Mouse (Mus musculus) limb, embryonic 11.5 days (tissue): ENCODE data around the gene Gcnt4. TPM values are rescaled to one million over a fixed set of nuclear protein-coding genes. Genes with fewer than 3 reads are reported as not detected.
"Not testable (repeated sequence)": the region's sequence is repeated elsewhere in the genome, so short reads cannot be mapped to it uniquely, and the experiment has no call there.

Source experiments
- ATAC-seq: fragments of 200-750 bp; cut with Nextera tagmentation; 2 replicates; pipeline ENCODE4 v1.8.0; 2017; ENCODE audit warnings: low read depth; ENCODE audit not compliant: insufficient number of reproducible peaks, low FRiP score, low TSS enrichment
- DNase-seq: peaks from one replicate; pipeline ENCODE4 v3.0.0-alpha.2; 2015; ENCODE audit warnings: low spot score
- H3K27ac ChIP-seq: fragments of 300-500 bp; sonication (generic); replicated peaks from 2 replicates; pipeline ENCODE4 v1.5.1; 2014; ENCODE audit warnings: low read depth, mild to moderate bottlenecking, low read length
- H3K27me3 ChIP-seq: fragments of 300-500 bp; sonication (generic); 2 replicates; pipeline ENCODE4 v1.6.1; 2014; ENCODE audit warnings: mild to moderate bottlenecking, low read length, mixed read lengths; ENCODE audit not compliant: control insufficient read depth, insufficient read depth
- H3K36me3 ChIP-seq: fragments of 300-500 bp; sonication (generic); 2 replicates; pipeline ENCODE4 v1.6.1; 2014; ENCODE audit warnings: mild to moderate bottlenecking, low read length, moderate library complexity, mixed read lengths; ENCODE audit not compliant: control insufficient read depth, insufficient read depth
- H3K4me1 ChIP-seq: fragments of 300-500 bp; sonication (generic); 2 replicates; pipeline ENCODE4 v1.6.1; 2014; ENCODE audit warnings: low read length, mixed read lengths; ENCODE audit not compliant: control insufficient read depth, insufficient read depth
- H3K4me2 ChIP-seq: fragments of 300-500 bp; sonication (generic); 2 replicates; pipeline ENCODE4 v1.6.1; 2014; ENCODE audit warnings: low read depth, mild to moderate bottlenecking, moderate library complexity; ENCODE audit not compliant: severe bottlenecking
- H3K4me3 ChIP-seq: fragments of 300-500 bp; sonication (generic); 2 replicates; pipeline ENCODE4 v1.5.1; 2014; ENCODE audit warnings: low read depth, low read length
- H3K9ac ChIP-seq: fragments of 300-500 bp; sonication (generic); 2 replicates; pipeline ENCODE4 v1.6.1; 2014; ENCODE audit warnings: mild to moderate bottlenecking, low read length
- H3K9me3 ChIP-seq: fragments of 300-500 bp; sonication (generic); 2 replicates; pipeline ENCODE4 v1.6.1; 2016; ENCODE audit warnings: low read length; ENCODE audit not compliant: control insufficient read depth
- WGBS: fragments of 180-500 bp; shearing (Covaris S2); extraction: QIAGEN DNeasy Blood & Tissue Kit; methylation state at CpG from one replicate; pipeline ENCODE4 v1.1.7; 2014; 5-methylcytosine and 5-hydroxymethylcytosine counted together
- polyA plus RNA-seq: library from polyadenylated mRNA; unstranded; fragments of >200 nt; fragmentation: Nextera tagmentation; extraction: Ambion mirVana; gene quantifications from 2 replicates; pipeline ENCODE4 v1.2.1, GENCODE M21; 2014

Gene Gcnt4
- polyA plus RNA-seq, 1 experiment from 2014 or later: 0.23 TPM

DNA sequence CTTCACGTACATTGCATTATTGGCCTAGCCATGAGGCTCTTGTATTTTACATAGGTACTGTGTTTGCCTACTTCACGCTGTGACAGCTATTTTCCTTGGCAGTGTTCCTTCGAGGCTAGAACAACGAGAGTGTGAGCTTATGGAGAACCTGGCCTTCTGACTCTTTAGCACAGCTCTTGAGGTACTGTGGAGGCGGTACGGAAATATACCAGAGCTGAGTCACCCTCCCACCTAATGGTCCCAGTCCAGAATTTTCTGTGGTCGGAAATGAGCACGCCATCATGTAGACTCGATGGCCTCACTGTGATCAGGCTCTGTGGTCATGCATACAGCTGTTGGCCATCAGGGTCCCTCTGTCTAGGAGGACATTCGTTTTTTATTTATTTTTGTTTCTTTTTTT, 15.2 kb downstream of the Gcnt4 start:
- 0 out of 2 replicates have a peak, but pooled peaks cover 2% of the 10 kb centered on the region for H3K4me1 ChIP-seq
- no peak overlapping the region for H3K4me2 ChIP-seq
- no peak overlapping the region for H3K4me3 ChIP-seq
- H3K36me3 ChIP-seq: no peaks in the 10 kb centered on the region
- no peaks in the 10 kb centered on the region for H3K9me3 ChIP-seq
- H3K27ac ChIP-seq: no peak overlapping the region
- no peak for ATAC-seq
- WGBS: 93% methylated on average over 10 of the region's 10 CpGs
- DNase-seq: no peak
- no peaks in the 10 kb centered on the region for H3K27me3 ChIP-seq
- H3K9ac ChIP-seq: no peak overlapping the region

DNA sequence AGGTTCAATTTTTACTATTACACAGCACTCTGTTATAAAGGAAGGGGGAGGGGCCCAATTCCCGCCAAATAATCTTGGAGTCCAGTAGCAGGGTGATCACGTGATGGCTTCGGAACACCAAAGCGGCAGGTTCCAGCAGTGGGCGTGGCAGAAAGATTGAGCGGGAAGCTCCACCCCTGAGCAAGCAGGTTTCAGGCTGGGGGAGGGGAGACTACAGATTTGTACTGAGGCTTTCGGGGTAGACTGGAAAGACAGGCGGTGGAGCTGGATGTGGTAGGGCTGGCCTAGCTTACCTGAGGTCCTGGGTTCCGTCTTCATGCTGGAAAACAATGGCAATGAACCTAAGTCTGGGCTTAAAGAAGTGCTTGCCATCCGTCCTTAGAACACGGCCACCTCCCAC, 17.0 kb downstream of the Gcnt4 start:
- not testable (repeated sequence) for H3K27me3 ChIP-seq, ATAC-seq, H3K9ac ChIP-seq, H3K36me3 ChIP-seq, H3K4me2 ChIP-seq, H3K4me3 ChIP-seq, H3K4me1 ChIP-seq, DNase-seq, H3K9me3 ChIP-seq, H3K27ac ChIP-seq
- 83% methylated on average over 11 of the region's 11 CpGs for WGBS

DNA sequence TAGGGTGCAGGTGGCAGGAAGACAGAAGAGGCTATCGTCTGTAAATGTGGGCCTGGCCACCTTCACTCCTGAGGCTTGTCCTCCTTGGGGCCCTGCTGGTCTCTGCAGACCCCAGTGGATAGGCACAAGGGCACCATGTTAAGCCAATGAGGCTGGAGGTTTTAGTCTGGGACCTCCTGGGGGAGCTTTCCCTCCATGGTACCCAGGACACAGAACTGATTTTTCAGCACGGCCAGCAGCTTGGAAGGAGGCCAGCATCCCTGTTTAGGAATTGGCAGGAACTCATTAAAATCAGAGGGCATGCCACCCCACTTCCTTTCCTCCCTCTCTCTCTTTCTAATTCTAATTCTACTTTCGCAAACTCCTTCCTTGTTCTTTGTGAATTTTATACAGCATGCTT, 19.1 kb downstream of the Gcnt4 start:
- Histone ChIP-seq H3K36me3 (no peaks in the 10 kb centered on the region), H3K27ac (no peak overlapping the region), H3K4me3 (no peak overlapping the region), H3K27me3 (no peaks in the 10 kb centered on the region), H3K9ac (no peak overlapping the region), H3K9me3 (no peaks in the 10 kb centered on the region), H3K4me1 (0 out of 2 replicates have a peak, but pooled peaks cover 2% of the 10 kb centered on the region), H3K4me2 (no peak overlapping the region)
- DNase-seq (no peak), ATAC-seq (no peak)
- 62% methylated on average over 3 of the region's 3 CpGs for WGBS

DNA sequence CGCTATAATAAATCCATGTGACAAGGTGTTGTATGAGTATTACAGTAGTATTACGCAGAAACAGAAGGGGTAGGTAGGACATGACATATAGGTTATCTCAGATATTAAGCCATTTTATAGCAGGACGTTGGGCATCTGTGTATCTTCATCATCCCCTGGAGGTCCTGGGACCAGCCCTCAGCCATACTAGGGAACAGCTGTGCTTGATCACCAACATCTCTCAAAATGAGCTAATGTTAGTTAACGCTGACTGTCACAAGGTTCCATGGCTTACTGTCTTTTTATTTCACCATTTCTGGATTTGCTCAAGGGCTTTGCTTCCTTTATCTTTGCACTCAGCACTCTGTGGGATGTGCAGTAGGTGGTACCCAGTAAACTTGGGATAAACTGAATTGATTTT, 21.3 kb downstream of the Gcnt4 start:
- WGBS: 90% methylated on average over 4 of the region's 4 CpGs
- no peak for DNase-seq
- ATAC-seq: no peak

DNA sequence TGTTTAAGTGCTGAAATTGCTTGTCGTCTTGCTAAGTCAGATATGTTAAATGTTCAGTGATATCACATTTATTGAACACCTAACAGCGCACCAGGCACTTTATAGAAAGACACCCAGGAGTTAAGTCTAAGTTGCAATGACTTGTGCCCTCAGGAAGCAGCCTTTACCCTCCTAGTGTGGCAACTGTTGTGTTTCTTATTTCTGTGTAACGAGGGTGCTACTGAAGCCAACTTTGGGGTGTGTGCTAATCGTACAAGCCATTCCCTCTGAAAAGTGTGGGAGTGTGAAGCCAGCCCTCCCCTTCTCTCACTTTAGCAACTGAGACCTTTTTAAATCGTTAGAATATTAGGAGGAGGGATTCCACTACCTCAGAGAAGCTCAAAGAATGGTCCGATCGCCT, 23.2 kb downstream of the Gcnt4 start:
- H3K4me2 ChIP-seq: no peak overlapping the region
- no peaks in the 10 kb centered on the region for H3K9me3 ChIP-seq
- WGBS: 85% methylated on average over 7 of the region's 7 CpGs

More for the DNA sequence above, 21.3 kb downstream of the Gcnt4 start:
- no peaks in the 10 kb centered on the region for H3K9me3 ChIP-seq
- H3K4me2 ChIP-seq: no peak overlapping the region
- H3K27ac ChIP-seq: no peak overlapping the region
- H3K27me3 ChIP-seq: no peaks in the 10 kb centered on the region
- no peaks in the 10 kb centered on the region for H3K36me3 ChIP-seq
- no peak overlapping the region for H3K4me3 ChIP-seq
- H3K4me1 ChIP-seq: 0 out of 2 replicates have a peak, but pooled peaks cover 2% of the 10 kb centered on the region
- no peak overlapping the region for H3K9ac ChIP-seq

DNA sequence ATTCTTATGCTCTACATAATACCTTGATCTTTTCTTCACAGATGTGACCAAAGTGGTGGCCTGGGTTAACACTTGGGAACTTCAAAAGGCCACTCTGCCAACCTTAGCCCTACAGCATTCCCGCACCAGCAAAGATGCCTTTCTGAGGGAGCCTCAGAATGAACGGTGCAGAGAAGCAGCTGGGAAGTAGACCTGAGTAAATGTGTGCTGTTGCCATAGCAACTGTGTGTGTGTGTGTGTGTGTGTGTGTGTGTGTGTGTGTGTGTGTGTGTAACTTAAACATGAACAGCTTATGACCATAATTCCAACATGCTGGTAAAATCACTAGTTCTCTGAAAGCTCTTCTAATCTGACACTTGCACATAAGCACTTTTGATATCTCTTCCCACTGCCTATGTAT, 27.4 kb downstream of the Gcnt4 start:
- DNase-seq: no peak
- Histone ChIP-seq H3K9ac (no peak overlapping the region), H3K27me3 (no peaks in the 10 kb centered on the region), H3K4me3 (no peak overlapping the region), H3K9me3 (no peaks in the 10 kb centered on the region), H3K4me1 (no peaks in the 10 kb centered on the region), H3K36me3 (no peaks in the 10 kb centered on the region), H3K4me2 (no peak overlapping the region), H3K27ac (no peak overlapping the region)
- no peak for ATAC-seq
- 66% methylated on average over 2 of the region's 2 CpGs for WGBS

More for the DNA sequence above, 23.2 kb downstream of the Gcnt4 start:
- Histone ChIP-seq H3K36me3 (no peaks in the 10 kb centered on the region), H3K27me3 (no peaks in the 10 kb centered on the region), H3K27ac (no peak overlapping the region), H3K9ac (no peak overlapping the region), H3K4me3 (no peak overlapping the region), H3K4me1 (0 out of 2 replicates have a peak, but pooled peaks cover 2% of the 10 kb centered on the region)
- DNase-seq (no peak), ATAC-seq (no peak)

DNA sequence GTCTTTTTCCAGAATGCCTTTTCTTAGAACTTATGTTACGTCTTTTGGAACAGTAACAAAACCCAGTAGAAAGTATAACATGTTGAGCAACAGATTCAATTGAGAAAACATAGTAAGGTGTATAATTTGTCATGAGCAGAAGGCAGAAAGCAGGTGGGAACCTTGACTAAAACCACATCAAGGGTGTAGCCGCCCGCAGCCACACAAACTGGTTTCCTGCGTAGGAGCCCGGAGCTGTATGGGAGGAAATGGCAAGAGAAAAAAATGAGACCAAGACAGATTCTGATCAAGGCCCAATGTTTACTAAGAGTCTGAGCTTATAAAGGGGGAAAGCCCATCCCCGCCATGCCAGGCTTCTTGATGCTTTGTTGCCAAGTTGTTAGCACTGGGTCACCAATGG, 32.0 kb downstream of the Gcnt4 start:
- no peak for DNase-seq
- Histone ChIP-seq H3K4me1 (no peaks in the 10 kb centered on the region), H3K27ac (no peak overlapping the region), H3K9ac (no peak overlapping the region), H3K27me3 (no peaks in the 10 kb centered on the region), H3K4me3 (no peak overlapping the region), H3K4me2 (no peak overlapping the region), H3K36me3 (no peaks in the 10 kb centered on the region), H3K9me3 (no peaks in the 10 kb centered on the region)
- no peak for ATAC-seq
- WGBS: 86% methylated on average over 6 of the region's 6 CpGs

DNA sequence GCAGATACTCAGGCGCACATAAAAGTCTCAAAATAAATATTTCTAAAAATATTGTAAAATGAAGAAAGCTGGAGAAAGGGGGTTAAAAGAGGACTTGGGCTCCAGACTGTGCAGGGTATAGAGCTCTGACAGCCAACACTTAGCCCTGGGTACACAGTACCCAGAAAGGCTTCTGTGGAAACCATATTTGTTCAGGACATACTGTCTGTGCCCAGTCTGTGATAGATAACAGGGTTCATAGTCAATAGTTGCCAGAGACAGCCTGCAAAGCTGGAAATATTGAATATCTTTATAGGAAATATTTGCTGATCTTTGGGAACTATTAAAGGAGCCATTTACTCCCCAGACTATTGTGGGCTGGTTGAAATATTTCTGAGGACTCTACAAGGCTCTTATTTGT, 35.5 kb downstream of the Gcnt4 start:
- Histone ChIP-seq H3K4me2 (no peak overlapping the region), H3K36me3 (no peaks in the 10 kb centered on the region), H3K9me3 (no peaks in the 10 kb centered on the region), H3K27me3 (no peaks in the 10 kb centered on the region), H3K4me3 (no peak overlapping the region), H3K27ac (no peak overlapping the region), H3K9ac (no peak overlapping the region), H3K4me1 (no peaks in the 10 kb centered on the region)
- no peak for DNase-seq
- ATAC-seq: no peak
- WGBS: 97% methylated on average over 1 of the region's 1 CpGs

DNA sequence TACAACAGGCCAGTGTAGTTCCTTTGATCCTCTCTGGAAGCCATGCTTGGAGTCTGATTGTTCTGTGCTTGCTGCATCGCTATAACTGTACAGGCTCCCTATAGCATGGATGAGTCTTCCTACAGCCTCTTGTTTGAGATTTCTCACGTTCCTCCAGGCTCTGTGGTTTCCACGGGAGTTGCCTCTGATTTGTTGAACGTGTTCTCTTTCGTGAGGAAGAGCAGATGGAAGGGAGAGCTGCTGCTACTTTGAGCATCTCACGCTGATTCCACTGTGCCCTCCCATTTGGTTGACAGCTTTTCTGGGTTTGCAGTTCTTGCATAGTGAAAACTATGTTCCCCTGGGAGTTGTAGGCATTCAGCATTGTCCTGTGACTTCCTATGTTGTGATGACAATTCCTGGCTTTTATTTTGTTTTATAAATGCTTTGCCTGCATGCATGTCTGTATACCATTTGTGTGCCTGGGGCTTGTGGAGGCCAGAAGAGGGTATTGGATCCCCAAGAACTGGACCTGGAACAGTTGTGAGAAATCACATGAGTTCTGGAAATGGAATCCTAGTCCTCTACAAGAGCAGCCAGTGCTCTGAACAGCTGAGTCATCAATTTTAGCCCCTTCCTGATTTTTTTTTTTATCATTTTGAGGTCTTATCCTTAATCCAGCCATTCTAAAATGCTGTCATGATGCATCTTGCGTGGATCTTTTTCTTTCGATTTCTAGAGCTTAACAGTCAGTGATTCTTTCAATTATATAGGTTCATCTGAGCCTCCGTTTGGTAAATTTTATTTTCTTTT, 37.1 kb downstream of the Gcnt4 start:
- 81% methylated on average over 9 of the region's 9 CpGs for WGBS
- no peaks in the 10 kb centered on the region for H3K4me1 ChIP-seq
- no peaks in the 10 kb centered on the region for H3K27me3 ChIP-seq
- DNase-seq (no peak), ATAC-seq (no peak)
- H3K4me3 ChIP-seq: no peak overlapping the region
- H3K4me2 ChIP-seq: no peak overlapping the region
- H3K9ac ChIP-seq: no peak overlapping the region
- no peaks in the 10 kb centered on the region for H3K36me3 ChIP-seq
- H3K9me3 ChIP-seq: no peaks in the 10 kb centered on the region
- H3K27ac ChIP-seq: no peak overlapping the region
